ENCODE assay signal across 9 mouse cellular contexts in genomic region chr5:112227898-112228239, GRCm38 (mm10). TPM values are rescaled to one million over a fixed set of nuclear protein-coding genes. Genes with fewer than 3 reads are reported as not detected.
A peak's percentile ranks its signal among the peaks of the same experiment; 100 is the strongest.
DNase-seq lines count a peak whose midpoint lies in the region; ATAC-seq and TF ChIP-seq lines count a peak whose summit lies in the region.
"Had no signal": no experiment of that assay in that cellular context is flagged by ENCODE, and none has a peak within 500 bp of the region (broad histone marks: within the 10 kb centered on the region; RNA-seq: fewer than 3 reads in every experiment).

No protein-coding gene starts in this region.

- H3K9me3 ChIP-seq in heart, embryonic 11.5 days (replicated peaks; ENCODE audit: control insufficient read depth, low read length), result no peaks in the 10 kb centered on the region
- H3K9me3 ChIP-seq in ES-E14 (ENCODE audit: control insufficient read depth, insufficient read depth, low read depth, low read length), result no peaks in the 10 kb centered on the region
- H3K9me3 ChIP-seq in hindbrain, embryonic 10.5 days, result no peaks in the 10 kb centered on the region
- no peaks in the 10 kb centered on the region for H3K9me3 ChIP-seq in midbrain, embryonic 11.5 days (ENCODE audit: control insufficient read depth, low read length)

- DNase-seq in heart, postnatal 10 days, result no peak
- DNase-seq in ES-E14 (ENCODE audit: low read depth, low spot score), result no peak
- DNase-seq in hindbrain, embryonic 10.5 days (ENCODE audit: low spot score), result no peak
- DNase-seq in midbrain, embryonic 11.5 days (ENCODE audit: low spot score, missing footprints), result peak; percentile 97
- no peak for DNase-seq in urinary bladder, adult 2 months (ENCODE audit: low spot score)
- no peak for DNase-seq in cerebellum, adult 9-10 months
- no peak for DNase-seq in left cerebral cortex, postnatal 14 days (ENCODE audit: low spot score in 2 of 2)
- DNase-seq: B cell, adult 2 months had no signal

- WGBS in heart, embryonic 11.5 days (ENCODE audit: insufficient replicate concordance), result 4% methylated on average over 13 of the region's 13 CpGs
- WGBS in hindbrain, embryonic 10.5 days, result under 1% methylated on average over 13 of the region's 13 CpGs
- WGBS in midbrain, embryonic 11.5 days, result 2% methylated on average over 13 of the region's 13 CpGs

- H3K4me2 ChIP-seq in heart, embryonic 11.5 days, result peak overlapping the region; percentile 53
- peak overlapping the region; percentile 86 for H3K4me2 ChIP-seq in midbrain, embryonic 11.5 days

- H3K36me3 ChIP-seq in heart, embryonic 11.5 days (ENCODE audit: control insufficient read depth, insufficient read depth, low read length), result no peaks in the 10 kb centered on the region
- no peaks in the 10 kb centered on the region for H3K36me3 ChIP-seq in ES-E14 (ENCODE audit: control insufficient read depth, insufficient read depth, low read length, poor library complexity, severe bottlenecking)
- peaks cover 33% of the 10 kb centered on the region for H3K36me3 ChIP-seq in hindbrain, embryonic 10.5 days
- H3K36me3 ChIP-seq in midbrain, embryonic 11.5 days (ENCODE audit: control insufficient read depth, insufficient read depth, low read length), result peaks cover 15% of the 10 kb centered on the region

- H3K27ac ChIP-seq in heart, embryonic 11.5 days (ENCODE audit: low read depth, low read length), result no peak overlapping the region
- no peak overlapping the region for H3K27ac ChIP-seq in ES-E14 (ENCODE audit: insufficient read depth, low read depth, low read length, poor library complexity, severe bottlenecking)
- peak overlapping the region; percentile 99 for H3K27ac ChIP-seq in hindbrain, embryonic 10.5 days
- H3K27ac ChIP-seq in midbrain, embryonic 11.5 days (ENCODE audit: low read depth, low read length), result peak overlapping the region; percentile 98

- peaks cover 78% of the 10 kb centered on the region for H3K27me3 ChIP-seq in heart, embryonic 11.5 days (ENCODE audit: control insufficient read depth, insufficient read depth, low read length)
- H3K27me3 ChIP-seq in hindbrain, embryonic 10.5 days (ENCODE audit: insufficient read depth, poor library complexity, severe bottlenecking), result peaks cover 39% of the 10 kb centered on the region
- no peaks in the 10 kb centered on the region for H3K27me3 ChIP-seq in midbrain, embryonic 11.5 days (ENCODE audit: control insufficient read depth, insufficient read depth, low read length)

- H3K4me1 ChIP-seq in heart, embryonic 11.5 days (ENCODE audit: control insufficient read depth, insufficient read depth, low read length), result peaks cover 13% of the 10 kb centered on the region
- peaks cover 0 to 14% of the 10 kb centered on the region in 2 experiments; a peak in 2 of 4 replicates for H3K4me1 ChIP-seq in ES-E14 (ENCODE audit: control insufficient read depth in 2 of 2, insufficient read depth in 2 of 2, low read length in 2 of 2, poor library complexity in 1 of 2)
- H3K4me1 ChIP-seq in hindbrain, embryonic 10.5 days (replicated peaks), result peaks cover 73% of the 10 kb centered on the region
- H3K4me1 ChIP-seq in midbrain, embryonic 11.5 days (ENCODE audit: control insufficient read depth, insufficient read depth, low read length), result peaks cover 44% of the 10 kb centered on the region

- no peak overlapping the region for H3K9ac ChIP-seq in heart, embryonic 11.5 days (ENCODE audit: low read depth, low read length)
- H3K9ac ChIP-seq in ES-E14 (ENCODE audit: insufficient read depth, low read depth, low read length, poor library complexity, severe bottlenecking), result peak overlapping the region; percentile 31; the same call in 1 of the 2 replicates
- peak overlapping the region; percentile 98 for H3K9ac ChIP-seq in midbrain, embryonic 11.5 days (ENCODE audit: low read length)

- no peak overlapping the region; the same call in 1 of the 2 replicates for H3K4me3 ChIP-seq in heart, embryonic 11.5 days (ENCODE audit: low read depth, low read length)
- H3K4me3 ChIP-seq in ES-E14 (ENCODE audit: insufficient read depth in 1 of 2, low read depth in 1 of 2, low read length in 2 of 2, poor library complexity in 1 of 2, severe bottlenecking in 1 of 2), result peak overlapping the region; percentile 53 to 60; a peak in 2 of 4 replicates
- H3K4me3 ChIP-seq in hindbrain, embryonic 10.5 days, result peak overlapping the region; percentile 82
- H3K4me3 ChIP-seq in midbrain, embryonic 11.5 days (ENCODE audit: low read depth, low read length), result peak overlapping the region; percentile 76

- intact Hi-C loops in heart, postnatal 10 days (cut with DNase I), result no loop called here
- intact Hi-C loops in left cerebral cortex, postnatal 14 days (cut with DNase I), result no loop called here

- in situ Hi-C loops in ES-E14 (cut with MboI; ENCODE audit: low sequenced_read_pairs in 2 of 2, unreplicated experiment in 2 of 2), result loop anchor here in 1 of 2 experiments (25.0 kb wide), 1 partner anchor 109 kb away; the partner anchor contains the start of genes Hps4, Srrd and Tfip11

- ATAC-seq in heart, embryonic 11.5 days (replicated peaks; ENCODE audit: insufficient number of reproducible peaks, low FRiP score, low TSS enrichment), result no peak
- ATAC-seq in midbrain, embryonic 11.5 days (ENCODE audit: low FRiP score), result 0 out of 2 replicates have a peak, but pooled peaks have one; percentile 0

TF ChIP-seq in ES-E14, 5 proteins besides CTCF, POLR2A, EP300 and RAD21:
- TF ChIP-seq ZC3H11A (IDR thresholded peaks at IDR 0.05; ENCODE audit: borderline replicate concordance, low read depth, low read length) (no peak), ZNF384 (IDR thresholded peaks at IDR 0.05; ENCODE audit: low read depth, low read length) (no peak), HCFC1 (IDR thresholded peaks at IDR 0.05; ENCODE audit: borderline replicate concordance, insufficient read depth, low read length) (no peak), MAFK (IDR thresholded peaks at IDR 0.05; ENCODE audit: insufficient read depth, low read depth, low read length) (no peak), CHD2 (IDR thresholded peaks at IDR 0.05; ENCODE audit: low read depth, low read length) (no peak)
TF ChIP-seq in ES-E14: peak in this region for 0.

RNA-seq across cellular contexts. Expression of gene Cryba4, which starts 24.4 kb away (rescaled TPM):
- 0.66 TPM in 1 of 2 replicates, not detected in the other for polyA plus RNA-seq in heart, embryonic 11.5 days (2014; fragmentation: Nextera tagmentation; extraction: Ambion mirVana)
- total RNA-seq in heart, postnatal 10 days (2021), result 1 to 10 TPM; 3.1 to 3.2 TPM
- total RNA-seq in ES-E14 (2012; rRNA removed), result 0.31 and 0.69 TPM in 2 replicates
- polyA plus RNA-seq in hindbrain, embryonic 10.5 days (2016; fragmentation: Nextera tagmentation; extraction: Ambion mirVana), result 0.35 and 1.4 TPM in 2 replicates
- polyA plus RNA-seq in midbrain, embryonic 11.5 days (2014; fragmentation: Nextera tagmentation; extraction: Ambion mirVana), result 0.52 and 2.0 TPM in 2 replicates
- polyA plus RNA-seq in urinary bladder, adult 2 months (2012; rRNA removed), result 0.23 TPM in 1 of 2 replicates, not detected in the other
- total RNA-seq in left cerebral cortex, postnatal 14 days (2021), result 1 to 10 TPM; 1.2 to 1.5 TPM

RNA-seq across cellular contexts. Expression of gene Crybb1, which starts 27.7 kb away (rescaled TPM):
- not detected in 2 replicates for polyA plus RNA-seq in heart, embryonic 11.5 days (2014; fragmentation: Nextera tagmentation; extraction: Ambion mirVana)
- total RNA-seq in heart, postnatal 10 days (2021), result under 1 TPM; 0.35 to 0.81 TPM
- not detected in 2 replicates for total RNA-seq in ES-E14 (2012; rRNA removed)
- polyA plus RNA-seq in hindbrain, embryonic 10.5 days (2016; fragmentation: Nextera tagmentation; extraction: Ambion mirVana), result 0.19 and 0.42 TPM in 2 replicates
- polyA plus RNA-seq in midbrain, embryonic 11.5 days (2014; fragmentation: Nextera tagmentation; extraction: Ambion mirVana), result 0.29 and 0.84 TPM in 2 replicates
- polyA plus RNA-seq in urinary bladder, adult 2 months (2012; rRNA removed), result not detected in 2 replicates
- 10 to 100 TPM; 12.9 to 14.5 TPM for total RNA-seq in left cerebral cortex, postnatal 14 days (2021)

RNA-seq across cellular contexts. Expression of gene Tpst2, which starts 48.6 kb away (rescaled TPM):
- 30.2 and 31.2 TPM in 2 replicates for polyA plus RNA-seq in heart, embryonic 11.5 days (2014; fragmentation: Nextera tagmentation; extraction: Ambion mirVana)
- total RNA-seq in heart, postnatal 10 days (2021), result 10 to 100 TPM; 48.3 to 61.0 TPM
- total RNA-seq in ES-E14 (2012; rRNA removed), result 82.7 and 103 TPM in 2 replicates
- 37.2 and 40.9 TPM in 2 replicates for polyA plus RNA-seq in hindbrain, embryonic 10.5 days (2016; fragmentation: Nextera tagmentation; extraction: Ambion mirVana)
- polyA plus RNA-seq in midbrain, embryonic 11.5 days (2014; fragmentation: Nextera tagmentation; extraction: Ambion mirVana), result 29.3 and 33.5 TPM in 2 replicates
- polyA plus RNA-seq in urinary bladder, adult 2 months (2012; rRNA removed), result 20.7 and 29.1 TPM in 2 replicates
- 10 to 100 TPM; 41.3 to 42.9 TPM for total RNA-seq in left cerebral cortex, postnatal 14 days (2021)

Comparison
In these comparisons a context has a peak if more than half of its experiments do, and no peak if none do; other contexts are left out.
1. H3K27ac ChIP-seq: peak in hindbrain, embryonic 10.5 days (single experiment) and midbrain, embryonic 11.5 days (single experiment); none in heart, embryonic 11.5 days (single experiment) and ES-E14 (single experiment).